Mouse (Mus musculus) midbrain, postnatal 0 days (tissue): ENCODE data around the gene Stpg4. TPM values are rescaled to one million over a fixed set of nuclear protein-coding genes. Genes with fewer than 3 reads are reported as not detected.

Experiments used
- ATAC-seq: fragments of 200-750 bp; cut with Nextera tagmentation; 2 replicates; pipeline ENCODE4 v1.8.0; 2017; ENCODE audit warnings: moderate number of reproducible peaks, mild to moderate bottlenecking, moderate TSS enrichment, moderate library complexity; ENCODE audit not compliant: low FRiP score
- DNase-seq: peaks from one replicate; pipeline ENCODE4 v3.0.0-alpha.2; 2015; ENCODE audit warnings: low spot score
- H3K27ac ChIP-seq: fragments of 300-500 bp; sonication (generic); 2 replicates; pipeline ENCODE4 v1.5.1; 2014; ENCODE audit warnings: low read depth, mild to moderate bottlenecking, low read length, mixed read lengths
- H3K27me3 ChIP-seq: fragments of 300-500 bp; sonication (generic); 2 replicates; pipeline ENCODE4 v1.6.1; 2014; ENCODE audit warnings: low read length, control low read depth, mixed read lengths; ENCODE audit not compliant: insufficient read depth
- H3K36me3 ChIP-seq: fragments of 300-500 bp; sonication (generic); 2 replicates; pipeline ENCODE4 v1.6.1; 2014; ENCODE audit warnings: low read length, control low read depth, mixed read lengths; ENCODE audit not compliant: insufficient read depth
- H3K4me1 ChIP-seq: fragments of 300-500 bp; sonication (generic); 2 replicates; pipeline ENCODE4 v1.6.1; 2014; ENCODE audit warnings: mild to moderate bottlenecking, control low read depth, antibody characterized with exemption, low read length, mixed read lengths; ENCODE audit not compliant: insufficient read depth
- H3K4me2 ChIP-seq: fragments of 300-500 bp; sonication (generic); 2 replicates; pipeline ENCODE4 v1.6.1; 2014; ENCODE audit warnings: low read depth, mild to moderate bottlenecking, low read length, mixed read lengths; ENCODE audit not compliant: poor library complexity, severe bottlenecking
- H3K4me3 ChIP-seq: fragments of 300-500 bp; sonication (generic); 2 replicates; pipeline ENCODE4 v1.5.1; 2014; ENCODE audit warnings: low read depth, mild to moderate bottlenecking, low read length, moderate library complexity
- H3K9ac ChIP-seq: fragments of 300-500 bp; sonication (generic); replicated peaks from 2 replicates; pipeline ENCODE4 v1.6.1; 2014; ENCODE audit warnings: mild to moderate bottlenecking, low read length, moderate library complexity, mixed read lengths; ENCODE audit not compliant: poor library complexity, severe bottlenecking
- H3K9me3 ChIP-seq: fragments of 300-500 bp; sonication (generic); 2 replicates; pipeline ENCODE4 v1.6.1; 2016; ENCODE audit warnings: low read length, control low read depth
- CTCF ChIP-seq: IDR thresholded peaks from 2 replicates; pipeline ENCODE4 v1.5.1; 2016; ENCODE audit warnings: antibody characterized with exemption, mild to moderate bottlenecking
- WGBS: fragments of 180-500 bp; shearing (Covaris S2); extraction: QIAGEN DNeasy Blood & Tissue Kit; methylation state at CpG from one replicate; pipeline ENCODE4 v1.1.7; 2014; 5-methylcytosine and 5-hydroxymethylcytosine counted together
- polyA plus RNA-seq: library from polyadenylated mRNA; unstranded; fragments of >200 nt; fragmentation: Nextera tagmentation; extraction: Ambion mirVana; gene quantifications from 2 replicates; pipeline ENCODE4 v1.2.1, GENCODE M21; 2015
- total RNA-seq: library from RNA; depleted of rRNA; stranded (reverse); fragments of >200 nt; gene quantifications from 2 replicates; pipeline ENCODE4 v1.2.3, GENCODE M21; 2014

The Stpg4 gene
- total and polyA plus RNA-seq, 2 experiments from 2014 or later, result 0.28 TPM; not detected in 1

DNA sequence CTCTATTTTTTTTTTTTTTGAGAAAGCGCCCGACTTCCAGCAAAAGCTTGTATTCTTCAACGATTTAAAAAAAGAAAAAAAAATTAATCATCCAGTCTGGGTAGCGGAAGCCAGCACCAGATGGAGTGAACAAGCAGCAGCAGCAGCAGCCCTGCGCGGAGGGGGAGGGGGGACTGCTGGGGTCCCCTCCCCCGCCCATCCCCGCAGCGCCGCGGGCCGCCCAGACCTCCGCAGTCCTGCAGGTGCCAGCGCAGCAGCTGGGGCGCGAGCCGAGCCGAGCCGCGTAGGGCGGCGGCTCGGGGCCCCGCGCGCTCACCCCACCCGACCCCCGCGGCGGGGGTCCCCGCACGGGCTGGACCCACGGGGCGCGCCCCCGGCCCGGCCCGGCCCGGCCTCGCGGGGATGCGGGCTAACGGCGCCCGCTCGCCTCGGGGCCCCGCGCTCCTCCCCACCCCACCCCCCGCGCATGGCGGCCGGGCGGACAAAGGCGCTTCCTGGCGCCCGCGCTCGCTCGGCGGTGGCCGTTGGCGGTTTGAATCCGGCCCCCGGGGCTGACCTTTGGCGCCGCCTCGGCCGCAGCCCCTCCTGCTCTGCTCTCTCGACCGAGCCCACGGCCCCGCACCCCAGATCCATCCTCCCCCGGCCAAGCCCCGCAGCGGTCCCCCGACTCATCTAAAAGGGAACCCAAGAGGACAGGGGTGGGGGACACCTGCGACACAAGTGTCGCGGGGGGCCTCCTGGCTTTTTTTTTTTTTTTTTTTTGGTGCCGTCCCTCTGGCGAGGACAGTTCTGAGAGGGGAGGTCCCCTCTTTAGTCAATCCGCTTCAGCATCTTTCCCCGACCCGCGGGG lies 18.6 kb upstream of the Stpg4 start:
- peak overlapping the region; percentile 99 for H3K27ac ChIP-seq
- H3K4me1 ChIP-seq, result peaks cover 7% of the 10 kb centered on the region; the same call in 1 of the 2 replicates
- H3K27me3 ChIP-seq, result no peaks in the 10 kb centered on the region
- peak overlapping the region; percentile 99 for H3K9ac ChIP-seq
- 1% methylated on average over 39 of the region's 86 CpGs for WGBS
- H3K36me3 ChIP-seq, result no peaks in the 10 kb centered on the region
- no peaks in the 10 kb centered on the region for H3K9me3 ChIP-seq
- no peak for TF ChIP-seq CTCF
- DNase-seq, result peak; percentile 81
- peak overlapping the region; percentile 52 for H3K4me2 ChIP-seq
- peak; percentile 64 for ATAC-seq
- H3K4me3 ChIP-seq, result peak overlapping the region; percentile 98

- WGBS, result under 1% methylated on average over 13 of the region's 13 CpGs
- peak overlapping the region; percentile 52 for H3K4me2 ChIP-seq
- H3K9ac ChIP-seq, result peak overlapping the region; percentile 99
- ATAC-seq, result no peak
- peaks cover 7% of the 10 kb centered on the region; the same call in 1 of the 2 replicates for H3K4me1 ChIP-seq
- H3K27ac ChIP-seq, result peak overlapping the region; percentile 99
- no peaks in the 10 kb centered on the region for H3K9me3 ChIP-seq
- no peaks in the 10 kb centered on the region for H3K36me3 ChIP-seq
- H3K4me3 ChIP-seq, result peak overlapping the region; percentile 98
- H3K27me3 ChIP-seq, result no peaks in the 10 kb centered on the region
- no peak for DNase-seq
- no peak for TF ChIP-seq CTCF
Observed at GRCm38 (mm10) chr17:87445337-87445916, 17.9 kb upstream of the Stpg4 start.

GRCm38 (mm10) chr17:87444763-87445162 lies 17.2 kb upstream of the Stpg4 start:
- Histone ChIP-seq H3K27me3 (no peaks in the 10 kb centered on the region), H3K36me3 (no peaks in the 10 kb centered on the region), H3K9ac (no peak overlapping the region), H3K4me3 (peak overlapping the region; percentile 98), H3K27ac (no peak overlapping the region), H3K4me2 (peak overlapping the region; percentile 52), H3K9me3 (no peaks in the 10 kb centered on the region), H3K4me1 (peaks cover 7% of the 10 kb centered on the region; the same call in 1 of the 2 replicates)
- no peak for TF ChIP-seq CTCF
- DNase-seq (no peak), ATAC-seq (no peak)
- 32% methylated on average over 4 of the region's 4 CpGs for WGBS

GRCm38 (mm10) chr17:87441537-87441936 lies 14.0 kb upstream of the Stpg4 start:
- 55% methylated on average over 2 of the region's 2 CpGs for WGBS
- H3K27me3 ChIP-seq, result no peaks in the 10 kb centered on the region
- ATAC-seq (no peak), DNase-seq (no peak)
- H3K9ac ChIP-seq, result no peak overlapping the region
- no peak overlapping the region for H3K27ac ChIP-seq
- no peaks in the 10 kb centered on the region for H3K9me3 ChIP-seq
- H3K4me2 ChIP-seq, result peak overlapping the region; percentile 13
- H3K4me3 ChIP-seq, result peak overlapping the region; percentile 1; the same call in 1 of the 2 replicates
- no peak for TF ChIP-seq CTCF
- peaks cover 4% of the 10 kb centered on the region; the same call in 1 of the 2 replicates for H3K4me1 ChIP-seq
- H3K36me3 ChIP-seq, result no peaks in the 10 kb centered on the region

DNA sequence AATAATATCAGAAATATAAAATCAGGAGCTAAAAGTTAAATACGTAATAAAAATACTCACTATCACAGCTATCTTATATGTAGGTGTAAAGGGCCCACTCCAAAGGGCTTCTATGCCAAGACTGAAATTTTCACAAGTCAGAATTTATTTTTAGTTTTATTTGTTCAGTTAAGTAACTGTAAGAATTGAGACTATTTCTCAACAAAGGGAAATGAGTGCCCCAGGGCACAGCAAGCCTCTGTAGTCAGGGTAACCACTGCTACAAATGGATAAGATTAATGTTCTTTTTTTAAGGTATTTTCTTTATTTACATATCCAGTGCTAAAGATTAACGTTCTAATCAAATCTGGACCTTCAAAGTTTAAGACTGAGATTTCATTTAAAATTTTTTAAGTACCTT lies 11.9 kb upstream of the Stpg4 start:
- Histone ChIP-seq H3K27ac (no peak overlapping the region), H3K4me1 (peaks cover 4% of the 10 kb centered on the region; the same call in 1 of the 2 replicates), H3K36me3 (peaks cover 8% of the 10 kb centered on the region), H3K9me3 (no peaks in the 10 kb centered on the region), H3K4me2 (no peak overlapping the region), H3K9ac (no peak overlapping the region), H3K27me3 (no peaks in the 10 kb centered on the region), H3K4me3 (no peak overlapping the region)
- DNase-seq (no peak), ATAC-seq (no peak)
- 75% methylated on average over 2 of the region's 2 CpGs for WGBS
- no peak for TF ChIP-seq CTCF

GRCm38 (mm10) chr17:87433929-87434328 lies 6.4 kb upstream of the Stpg4 start:
- WGBS, result 86% methylated on average over 3 of the region's 3 CpGs
- H3K27me3 ChIP-seq, result no peaks in the 10 kb centered on the region
- H3K27ac ChIP-seq, result no peak overlapping the region
- H3K36me3 ChIP-seq, result peaks cover 27% of the 10 kb centered on the region
- TF ChIP-seq CTCF, result no peak
- H3K4me1 ChIP-seq, result no peaks in the 10 kb centered on the region
- no peak overlapping the region for H3K9ac ChIP-seq
- ATAC-seq, result no peak
- no peak for DNase-seq
- H3K4me2 ChIP-seq, result no peak overlapping the region
- no peaks in the 10 kb centered on the region for H3K9me3 ChIP-seq
- no peak overlapping the region for H3K4me3 ChIP-seq
